Mouse (Mus musculus) adrenal gland, adult 8-10 months (tissue): ENCODE data around the gene Gle1. TPM values are rescaled to one million over a fixed set of nuclear protein-coding genes. Genes with fewer than 3 reads are reported as not detected.

Experiments
- DNase-seq: peaks from one replicate; pipeline ENCODE4 v3.0.0; 2022
- microRNA-seq, 2 experiments: library from miRNA; unstranded; fragments of <30 nt; microRNA quantifications; one replicate each; pipeline ENCODE4 v1.2.0; 2022
- total RNA-seq, 4 experiments: library from RNA; stranded (reverse); gene quantifications; 2 replicates each; pipeline ENCODE4 v1.2.4; 2022

The Gle1 gene
- total RNA-seq, 4 experiments from 2014 or later = 34.7 to 56.4 (median 43.6) TPM

GRCm38 (mm10) chr2:29964354-29965249 lies 29.4 kb downstream of the Gle1 start:
- DNase-seq = no peak

- DNase-seq = peak; percentile 94
Observed at GRCm38 (mm10) chr2:29965250-29965843, 30.1 kb downstream of the Gle1 start, which contains the start of gene Sptan1. Gene Sptan1 (plus strand): TSS chr2:29965560.

GRCm38 (mm10) chr2:29965906-29966305 lies 30.7 kb downstream of the Gle1 start:
- no peak for DNase-seq

- DNase-seq = no peak
Observed at GRCm38 (mm10) chr2:29966826-29967225, 31.6 kb downstream of the Gle1 start.

GRCm38 (mm10) chr2:29967768-29968167 lies 32.5 kb downstream of the Gle1 start:
- DNase-seq = no peak

GRCm38 (mm10) chr2:29968638-29969037 lies 33.4 kb downstream of the Gle1 start:
- no peak for DNase-seq

GRCm38 (mm10) chr2:29971838-29972635 lies 36.8 kb downstream of the Gle1 start:
- peak; percentile 81 for DNase-seq

- DNase-seq = no peak
Observed at GRCm38 (mm10) chr2:29973525-29973924, 38.3 kb downstream of the Gle1 start.

GRCm38 (mm10) chr2:29977307-29977706 lies 42.1 kb downstream of the Gle1 start:
- DNase-seq = no peak

- DNase-seq = no peak
Observed at GRCm38 (mm10) chr2:29980661-29981060, 45.4 kb downstream of the Gle1 start.

- no peak for DNase-seq
Observed at GRCm38 (mm10) chr2:29991962-29992361, 56.7 kb downstream of the Gle1 start.

- no peak for DNase-seq
Observed at GRCm38 (mm10) chr2:30009101-30009500, 73.9 kb downstream of the Gle1 start.

Small RNA genes within 50 kb of the gene (microRNA-seq; reads per million reads assigned to microRNA genes)
- 0 to 0.18 reads per million in 2 experiments for gene Mir6997

Other genes with a start within 250 kb of the Gle1 start
- gene Gm13420, start 183.7 kb upstream of the Gle1 start, total RNA-seq = under 1 TPM in 2 of 4 experiments, not detected in 2; 0.43 to 0.46 TPM
- not detected for gene Gm13547, start 176.1 kb upstream of the Gle1 start, total RNA-seq
- 10 to 100 TPM; 18.6 to 25.1 (median 20.7) TPM for gene Coq4, start 147.9 kb upstream of the Gle1 start, total RNA-seq
- gene Trub2, start 146.9 kb upstream of the Gle1 start, total RNA-seq = 10 to 100 TPM; 38.8 to 73.6 (median 49.8) TPM
- gene Slc27a4, start 132.8 kb upstream of the Gle1 start, total RNA-seq = 10 to 100 TPM; 29.2 to 51.3 (median 39.1) TPM
- gene Urm1, start 115.4 kb upstream of the Gle1 start, total RNA-seq = 10 to 100 TPM; 46.8 to 58.8 (median 49.5) TPM
- gene Cercam, start 66.3 kb upstream of the Gle1 start, total RNA-seq = 10 to 100 TPM in 3 of 4 experiments, 1 to 10 TPM in 1; 7.6 to 32.8 (median 18.4) TPM
- 10 to 100 TPM; 31.2 to 80.8 (median 57.9) TPM for gene Odf2, start 46.2 kb upstream of the Gle1 start, total RNA-seq
- 100 to 1,000 TPM; 163 to 298 (median 244) TPM for gene Sptan1, start 30.1 kb downstream of the Gle1 start, total RNA-seq
- gene Wdr34, start 113.5 kb downstream of the Gle1 start, total RNA-seq = 10 to 100 TPM; 19.5 to 31.7 (median 26.6) TPM
- gene Set, start 122.0 kb downstream of the Gle1 start, total RNA-seq = 100 to 1,000 TPM; 205 to 257 (median 225) TPM
- gene Pkn3, start 142.3 kb downstream of the Gle1 start, total RNA-seq = 1 to 10 TPM; 4.8 to 6.6 (median 5.8) TPM
- 10 to 100 TPM; 16.4 to 23.9 (median 17.6) TPM for gene Zdhhc12, start 158.2 kb downstream of the Gle1 start, total RNA-seq
- 10 to 100 TPM; 45.6 to 74.7 (median 58.5) TPM for gene Zer1, start 189.2 kb downstream of the Gle1 start, total RNA-seq
- gene Tbc1d13, start 198.3 kb downstream of the Gle1 start, total RNA-seq = 10 to 100 TPM; 58.6 to 71.5 (median 64.5) TPM
- gene Endog, start 236.1 kb downstream of the Gle1 start, total RNA-seq = 10 to 100 TPM; 21.9 to 43.0 (median 31.0) TPM
- 10 to 100 TPM; 22.9 to 28.7 (median 28.4) TPM for gene Spout1, start 243.0 kb downstream of the Gle1 start, total RNA-seq